Mouse (Mus musculus): ENCODE data around the gene Odf3b. TPM values are rescaled to one million over a fixed set of nuclear protein-coding genes. Genes with fewer than 3 reads are reported as not detected.

Odf3b gene
- polyA plus RNA-seq, 1 experiment = not detected

GRCm38 (mm10) chr15:89404831-89405623, 25.9 kb upstream of the Odf3b start:
- no peak overlapping the region for H3K27ac ChIP-seq (ENCODE audit: insufficient read depth, low read length)
- no peak overlapping the region for H3K4me3 ChIP-seq (ENCODE audit: insufficient read depth, low read length)
- no peaks in the 10 kb centered on the region for H3K4me1 ChIP-seq (ENCODE audit: control insufficient read depth, insufficient read depth, low read length)
- TF ChIP-seq CTCF (IDR thresholded peaks at IDR 0.05; ENCODE audit: borderline replicate concordance, insufficient read depth, low read length) (no peak), POLR2A (IDR thresholded peaks at IDR 0.05; ENCODE audit: low read depth, low read length) (no peak)

- H3K4me3 ChIP-seq (ENCODE audit: insufficient read depth, low read length) = no peak overlapping the region
- no peaks in the 10 kb centered on the region for H3K4me1 ChIP-seq (ENCODE audit: control insufficient read depth, insufficient read depth, low read length)
- H3K27ac ChIP-seq (ENCODE audit: insufficient read depth, low read length) = no peak overlapping the region
- TF ChIP-seq CTCF (IDR thresholded peaks at IDR 0.05; ENCODE audit: borderline replicate concordance, insufficient read depth, low read length) = no peak
- TF ChIP-seq POLR2A (IDR thresholded peaks at IDR 0.05; ENCODE audit: low read depth, low read length) = no peak
Measured at GRCm38 (mm10) chr15:89402471-89402870, 23.4 kb upstream of the Odf3b start.

GRCm38 (mm10) chr15:89399716-89400115, 20.6 kb upstream of the Odf3b start:
- Histone ChIP-seq H3K4me3 (ENCODE audit: insufficient read depth, low read length) (no peak overlapping the region), H3K27ac (ENCODE audit: insufficient read depth, low read length) (no peak overlapping the region)
- TF ChIP-seq CTCF (IDR thresholded peaks at IDR 0.05; ENCODE audit: borderline replicate concordance, insufficient read depth, low read length) (no peak), POLR2A (IDR thresholded peaks at IDR 0.05; ENCODE audit: low read depth, low read length) (no peak)

GRCm38 (mm10) chr15:89398146-89398545, 19.1 kb upstream of the Odf3b start:
- Histone ChIP-seq H3K4me1 (ENCODE audit: control insufficient read depth, insufficient read depth, low read length) (no peaks in the 10 kb centered on the region), H3K4me3 (ENCODE audit: insufficient read depth, low read length) (no peak overlapping the region), H3K27ac (ENCODE audit: insufficient read depth, low read length) (no peak overlapping the region)
- TF ChIP-seq POLR2A (IDR thresholded peaks at IDR 0.05; ENCODE audit: low read depth, low read length) = no peak
- no peak for TF ChIP-seq CTCF (IDR thresholded peaks at IDR 0.05; ENCODE audit: borderline replicate concordance, insufficient read depth, low read length)

More at GRCm38 (mm10) chr15:89399716-89400115, 20.6 kb upstream of the Odf3b start:
- H3K4me1 ChIP-seq (ENCODE audit: control insufficient read depth, insufficient read depth, low read length) = no peaks in the 10 kb centered on the region

- no peak overlapping the region for H3K27ac ChIP-seq (ENCODE audit: insufficient read depth, low read length)
- H3K4me1 ChIP-seq (ENCODE audit: control insufficient read depth, insufficient read depth, low read length) = no peaks in the 10 kb centered on the region
- no peak overlapping the region for H3K4me3 ChIP-seq (ENCODE audit: insufficient read depth, low read length)
- TF ChIP-seq CTCF (IDR thresholded peaks at IDR 0.05; ENCODE audit: borderline replicate concordance, insufficient read depth, low read length) (no peak), POLR2A (IDR thresholded peaks at IDR 0.05; ENCODE audit: low read depth, low read length) (no peak)
Measured at GRCm38 (mm10) chr15:89396883-89397282, 17.8 kb upstream of the Odf3b start.

- H3K27ac ChIP-seq (ENCODE audit: insufficient read depth, low read length) = no peak overlapping the region
- H3K4me1 ChIP-seq (ENCODE audit: control insufficient read depth, insufficient read depth, low read length) = no peaks in the 10 kb centered on the region
- TF ChIP-seq CTCF (IDR thresholded peaks at IDR 0.05; ENCODE audit: borderline replicate concordance, insufficient read depth, low read length) (no peak), POLR2A (IDR thresholded peaks at IDR 0.05; ENCODE audit: low read depth, low read length) (no peak)
- H3K4me3 ChIP-seq (ENCODE audit: insufficient read depth, low read length) = no peak overlapping the region
Measured at GRCm38 (mm10) chr15:89390081-89390480, 11.0 kb upstream of the Odf3b start.

- Histone ChIP-seq H3K27ac (ENCODE audit: insufficient read depth, low read length) (no peak overlapping the region), H3K4me3 (ENCODE audit: insufficient read depth, low read length) (no peak overlapping the region), H3K4me1 (ENCODE audit: control insufficient read depth, insufficient read depth, low read length) (no peaks in the 10 kb centered on the region)
- TF ChIP-seq CTCF (IDR thresholded peaks at IDR 0.05; ENCODE audit: borderline replicate concordance, insufficient read depth, low read length) (no peak), POLR2A (IDR thresholded peaks at IDR 0.05; ENCODE audit: low read depth, low read length) (no peak)
Measured at GRCm38 (mm10) chr15:89387127-89387526, 8.0 kb upstream of the Odf3b start.

- no peak for TF ChIP-seq CTCF (IDR thresholded peaks at IDR 0.05; ENCODE audit: borderline replicate concordance, insufficient read depth, low read length)
- no peak for TF ChIP-seq POLR2A (IDR thresholded peaks at IDR 0.05; ENCODE audit: low read depth, low read length)
- no peak within 1 kb of the TSS for H3K27ac ChIP-seq (ENCODE audit: insufficient read depth, low read length)
- H3K4me3 ChIP-seq (ENCODE audit: insufficient read depth, low read length) = no peak within 1 kb of the TSS
- H3K4me1 ChIP-seq (ENCODE audit: control insufficient read depth, insufficient read depth, low read length) = no peaks in the 10 kb centered on the region
Measured at GRCm38 (mm10) chr15:89384617-89385016, 5.5 kb upstream of the Odf3b start, which contains the start of gene Klhdc7b. Gene Klhdc7b, plus strand, starts transcription at chr15:89384917.

GRCm38 (mm10) chr15:89379429-89379828, 347 bp upstream of the Odf3b start:
- TF ChIP-seq POLR2A (IDR thresholded peaks at IDR 0.05; ENCODE audit: low read depth, low read length) (no peak), CTCF (IDR thresholded peaks at IDR 0.05; ENCODE audit: borderline replicate concordance, insufficient read depth, low read length) (no peak)
- H3K4me3 ChIP-seq (ENCODE audit: insufficient read depth, low read length) = no peak overlapping the region

More at GRCm38 (mm10) chr15:89379429-89379828, 347 bp upstream of the Odf3b start:
- Histone ChIP-seq H3K27ac (ENCODE audit: insufficient read depth, low read length) (no peak overlapping the region), H3K4me1 (ENCODE audit: control insufficient read depth, insufficient read depth, low read length) (no peaks in the 10 kb centered on the region; the same call in 1 of the 2 replicates)

All from embryonic fibroblast, embryonic 13.5 days (primary cell).